Mouse (Mus musculus) induced T-regulatory cell, adult 2 months (primary cell): ENCODE measurements around the gene Nav3.
A peak's percentile ranks its signal among the peaks of the same experiment; 100 is the strongest.

ENCODE experiments used
- DNase-seq: peaks from one replicate; pipeline ENCODE4 v3.0.0-alpha.2; 2012; ENCODE audit warnings: low read depth

Gene Nav3

DNA sequence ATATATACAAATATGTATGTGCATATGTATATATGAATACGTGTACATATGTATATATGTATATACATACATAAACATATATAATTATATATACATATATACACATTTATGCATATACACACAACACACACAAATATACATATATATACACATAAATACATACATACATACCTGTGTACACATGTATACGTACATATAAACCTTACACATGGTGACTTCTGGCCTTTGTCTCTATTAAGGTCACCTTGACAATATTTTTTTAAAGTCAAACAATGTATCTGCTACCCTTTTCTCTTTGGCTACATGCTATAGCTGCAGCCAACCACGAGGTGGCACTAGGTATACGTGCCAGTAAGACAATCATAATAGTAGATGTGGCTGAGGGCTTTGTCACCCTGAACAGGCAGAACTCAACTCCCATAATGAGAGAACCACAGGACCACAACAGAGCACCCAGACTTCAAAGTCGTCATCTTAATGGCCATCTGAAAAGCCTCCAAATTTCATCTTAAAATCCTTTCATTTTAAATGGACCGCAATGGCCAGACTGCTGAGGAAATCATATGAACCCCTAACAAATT lies 535.3 kb downstream of the Nav3 start:
- peak; percentile 12 for DNase-seq

DNA sequence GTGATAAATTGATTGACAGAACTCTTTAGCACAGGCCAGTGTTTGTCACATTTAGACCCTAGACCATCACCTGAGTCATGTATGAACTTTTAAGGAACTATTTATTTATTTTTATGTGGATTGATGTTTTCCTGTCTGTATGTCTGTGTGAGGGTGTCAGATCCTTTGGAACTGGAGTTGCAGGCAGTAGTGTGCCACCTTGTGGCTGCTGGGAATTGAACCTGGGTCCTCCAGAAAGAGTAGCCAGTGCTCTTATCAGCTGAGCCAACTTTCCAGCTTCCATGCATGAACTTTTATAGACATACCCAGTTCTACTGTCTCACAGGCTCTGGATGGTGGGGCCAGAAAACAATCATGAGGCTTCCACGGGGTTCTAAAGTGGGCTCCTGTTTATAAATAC lies 536.5 kb downstream of the Nav3 start:
- DNase-seq: no peak

DNA sequence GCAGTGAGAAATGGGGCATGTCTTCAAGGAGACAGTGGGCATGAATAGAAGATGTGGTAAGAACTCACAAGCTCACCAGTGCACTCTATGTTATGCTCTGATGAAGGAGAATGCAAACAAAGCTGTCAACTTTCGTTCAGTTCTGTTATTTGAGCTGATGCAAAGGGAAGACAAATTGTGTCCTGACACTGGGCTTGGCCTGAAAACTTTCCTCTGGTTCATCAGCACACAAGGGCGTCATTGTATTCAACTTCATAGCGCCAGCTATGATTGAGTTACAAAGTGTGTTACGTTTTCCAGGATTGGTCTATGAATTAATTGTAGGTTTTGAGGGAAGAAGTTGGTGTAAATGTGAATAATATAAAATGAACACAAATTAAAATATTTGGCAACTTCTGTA lies 548.8 kb downstream of the Nav3 start:
- no peak for DNase-seq

DNA sequence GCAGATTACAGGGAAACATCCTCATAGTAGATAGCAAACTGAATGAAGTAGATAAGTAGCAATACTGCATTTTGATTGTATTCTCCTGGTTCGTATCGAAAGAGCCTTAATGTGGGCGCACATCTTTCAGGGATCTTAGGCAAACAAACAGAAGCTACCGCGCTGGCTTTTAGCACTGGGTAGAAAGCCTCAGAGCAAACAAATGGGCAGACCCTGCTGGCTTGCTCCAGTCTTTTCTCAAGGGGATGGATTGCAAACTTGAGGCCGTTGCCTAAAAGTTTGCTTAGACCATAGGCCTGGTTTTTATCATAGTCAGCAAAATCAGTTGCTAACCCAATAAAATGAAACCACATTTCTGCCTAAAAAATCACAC lies 549.6 kb downstream of the Nav3 start:
- DNase-seq: no peak

DNA sequence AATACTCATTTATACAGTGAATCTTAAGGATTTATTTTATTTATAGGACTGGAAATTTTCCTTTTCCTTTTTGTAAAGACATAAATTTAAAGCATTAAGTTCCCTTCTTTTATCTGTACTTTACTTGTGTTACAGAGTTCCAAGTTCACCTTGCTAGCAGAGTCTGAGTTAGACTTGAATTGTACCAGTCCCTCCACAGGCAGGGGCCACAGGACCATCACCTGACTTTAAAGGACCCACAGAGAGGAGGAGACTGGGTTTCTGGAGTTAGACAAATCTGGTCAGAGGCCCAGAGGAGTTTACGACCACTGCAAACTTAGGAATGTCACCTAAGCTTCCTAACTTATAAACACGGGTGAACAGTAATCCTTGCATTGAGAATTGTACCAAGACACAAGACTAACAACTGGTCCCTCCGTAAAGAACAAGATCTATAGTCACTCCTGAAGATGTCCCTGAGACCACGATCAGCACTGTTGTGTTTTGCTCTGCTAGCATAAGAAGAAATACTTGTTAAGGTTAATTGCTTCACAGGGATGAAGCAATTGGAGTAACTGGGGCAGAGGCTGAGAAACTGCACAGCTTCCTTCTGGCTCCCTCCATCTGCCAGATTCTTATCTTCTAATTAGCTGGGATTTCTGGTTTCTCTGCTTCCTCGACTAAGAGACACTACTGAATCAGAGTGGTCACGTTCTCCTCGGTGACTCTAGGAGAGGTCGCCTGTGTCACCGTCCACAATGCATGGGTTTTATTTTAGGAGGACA lies 550.2 kb downstream of the Nav3 start:
- no peak for DNase-seq

DNA sequence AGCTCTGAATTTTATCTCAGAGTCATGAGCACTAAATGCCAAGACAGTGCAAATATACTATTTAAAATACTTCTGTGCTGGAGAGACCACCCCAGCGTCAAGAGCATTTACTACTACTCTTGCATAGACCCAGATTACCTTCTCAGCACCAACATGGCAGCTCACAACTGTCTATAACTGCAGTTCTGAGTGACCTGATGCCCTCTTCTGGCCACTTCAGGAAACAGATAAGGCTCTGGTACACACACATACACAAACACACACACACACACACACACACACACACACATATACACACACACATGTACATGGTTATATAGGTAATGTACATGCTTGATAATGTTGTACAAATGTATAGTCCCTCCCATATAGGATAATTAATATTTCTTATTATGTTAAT lies 551.2 kb downstream of the Nav3 start:
- no peak for DNase-seq

DNA sequence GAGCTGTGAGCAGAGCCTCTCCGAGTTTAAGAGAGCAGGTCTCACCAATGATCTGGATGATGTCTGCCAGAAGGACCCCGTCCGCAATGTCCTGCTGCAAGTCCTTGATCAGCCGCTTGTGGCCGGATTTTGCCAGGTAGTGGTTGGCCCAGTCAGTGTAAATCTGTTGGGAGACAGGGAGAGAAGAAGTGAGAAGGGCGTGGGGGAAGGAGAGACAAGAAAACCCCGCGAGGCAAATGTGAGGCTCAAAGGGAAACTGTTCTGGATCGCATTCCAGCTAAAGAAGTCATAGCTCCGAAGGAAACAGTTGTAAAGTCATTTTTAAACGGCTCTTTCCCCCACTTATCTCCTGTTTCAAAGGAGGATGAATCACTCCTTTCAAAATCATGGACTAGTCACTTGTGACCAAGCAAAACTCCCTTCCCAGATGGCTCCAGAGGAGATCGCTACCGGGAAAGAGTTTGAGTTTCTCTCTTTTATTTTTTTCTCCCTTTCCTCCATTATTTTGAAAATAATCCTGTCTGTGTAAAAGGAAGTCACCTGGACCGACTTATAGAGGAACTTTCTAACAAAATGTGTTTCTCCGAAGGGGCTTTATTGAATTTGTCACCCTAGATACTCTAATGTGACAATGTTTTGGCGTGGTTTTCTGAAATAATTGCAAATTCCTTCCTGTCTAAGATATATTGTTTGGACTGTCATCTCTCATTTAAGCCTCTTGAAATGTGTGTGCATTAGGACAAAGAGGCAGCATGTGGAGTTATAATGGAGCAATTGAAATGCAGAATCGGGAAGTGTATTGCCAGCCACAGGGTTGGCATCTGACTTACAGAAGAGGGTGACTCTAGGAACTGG lies 552.1 kb downstream of the Nav3 start:
- no peak for DNase-seq

DNA sequence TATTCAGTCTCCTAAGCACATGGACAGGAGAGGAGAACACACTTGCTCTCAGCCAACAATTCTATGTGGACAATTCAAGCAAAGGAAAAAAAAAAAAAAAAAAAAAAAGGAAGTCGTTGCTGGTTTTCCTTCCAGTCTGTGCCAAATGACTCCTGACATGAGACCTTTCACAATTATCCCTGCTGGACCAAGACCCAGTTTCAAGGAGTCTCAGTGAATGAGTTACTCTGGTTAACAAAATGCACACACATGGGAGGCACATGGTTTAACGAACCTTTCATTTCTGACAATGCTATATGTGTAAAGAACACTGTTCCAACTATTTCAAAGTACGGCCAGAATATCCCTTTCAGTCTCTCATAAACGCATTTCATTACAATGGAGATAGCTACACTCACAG lies 552.8 kb downstream of the Nav3 start:
- no peak for DNase-seq

DNA sequence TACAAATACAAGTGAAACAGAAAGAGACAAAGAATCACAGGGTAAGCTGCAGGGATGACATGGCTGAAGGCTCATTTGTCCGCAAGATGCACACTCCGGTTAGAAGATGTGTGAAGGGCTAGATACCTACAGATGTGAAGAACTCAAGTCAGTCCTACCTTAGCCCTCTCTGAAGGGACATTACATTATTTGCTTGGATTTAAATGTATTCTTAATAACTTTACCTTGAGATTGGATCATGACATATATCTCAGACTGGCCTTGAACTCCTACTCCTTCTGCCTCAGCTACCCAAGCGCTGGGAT lies 566.9 kb downstream of the Nav3 start:
- no peak for DNase-seq

DNA sequence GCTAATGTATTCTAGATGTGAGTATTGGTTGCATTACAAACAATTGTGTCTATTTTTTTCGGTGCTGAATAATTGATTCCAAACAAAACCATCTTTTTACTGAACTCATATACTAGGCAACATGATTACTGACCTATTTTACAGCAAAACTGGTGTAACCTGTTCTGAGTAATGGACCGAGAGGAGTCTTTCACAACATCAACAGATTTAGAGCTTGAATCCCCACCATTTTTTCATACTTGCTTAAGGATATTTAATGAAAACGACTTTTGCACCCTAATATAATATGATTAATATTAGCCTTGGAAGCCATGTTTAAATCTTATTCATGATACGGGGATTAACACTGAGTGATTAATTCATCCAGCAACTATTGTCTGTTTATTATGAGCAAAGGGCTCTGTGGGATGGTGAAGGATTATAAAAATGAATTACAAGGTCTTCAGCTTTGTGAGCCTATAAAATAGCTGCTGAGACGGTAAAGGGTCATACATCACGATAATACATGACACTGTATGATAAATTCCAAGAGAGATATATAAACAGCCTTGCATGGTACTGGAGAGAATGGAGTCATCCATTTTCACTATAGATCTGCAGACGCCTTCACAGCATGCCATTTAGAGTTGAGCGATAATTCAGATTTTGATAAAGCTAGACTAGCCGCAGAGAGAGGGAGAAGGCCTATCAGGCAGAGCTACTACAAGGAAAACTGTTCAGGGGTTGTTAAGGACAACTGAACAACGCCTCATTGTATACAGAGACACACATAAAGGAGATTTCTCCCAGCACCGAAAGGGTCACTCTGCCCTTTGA lies 567.4 kb downstream of the Nav3 start:
- DNase-seq: no peak

DNA sequence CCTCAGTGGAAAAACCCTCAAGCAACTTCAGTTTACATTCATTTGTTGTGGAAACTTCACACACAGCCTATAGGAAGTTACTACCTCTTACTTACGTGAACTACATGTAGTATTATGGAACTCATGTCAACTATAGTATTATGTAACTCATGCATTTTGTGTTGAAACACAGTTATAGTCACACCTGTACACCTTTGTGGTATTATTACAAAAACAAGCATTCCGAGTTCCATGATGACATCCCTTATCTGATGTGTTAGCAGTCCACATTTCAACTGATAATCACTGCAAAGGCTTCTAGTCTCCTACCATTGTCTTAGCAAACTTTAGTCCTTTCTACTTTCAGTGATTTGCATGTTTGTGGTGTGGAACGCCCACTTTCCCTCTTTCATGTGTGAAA lies 568.8 kb downstream of the Nav3 start:
- no peak for DNase-seq

DNA sequence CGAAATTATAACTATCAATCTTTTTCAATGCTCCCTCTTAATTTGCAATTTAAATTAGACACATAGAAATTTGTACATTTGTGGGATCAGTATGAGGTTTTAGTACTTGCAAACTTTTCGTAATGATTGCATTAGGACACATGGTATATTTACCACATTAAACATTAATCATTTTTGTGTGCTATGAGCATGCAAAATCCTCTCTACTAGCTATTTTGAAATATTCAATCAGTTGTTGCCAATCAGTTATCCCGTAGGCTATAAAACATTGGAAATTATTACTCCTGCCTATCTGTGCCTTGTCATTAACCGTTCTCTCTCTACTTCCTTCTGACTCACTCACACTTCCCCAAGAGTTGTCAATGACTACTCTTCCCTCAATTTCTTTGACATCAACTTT lies 579.9 kb downstream of the Nav3 start:
- no peak for DNase-seq

DNA sequence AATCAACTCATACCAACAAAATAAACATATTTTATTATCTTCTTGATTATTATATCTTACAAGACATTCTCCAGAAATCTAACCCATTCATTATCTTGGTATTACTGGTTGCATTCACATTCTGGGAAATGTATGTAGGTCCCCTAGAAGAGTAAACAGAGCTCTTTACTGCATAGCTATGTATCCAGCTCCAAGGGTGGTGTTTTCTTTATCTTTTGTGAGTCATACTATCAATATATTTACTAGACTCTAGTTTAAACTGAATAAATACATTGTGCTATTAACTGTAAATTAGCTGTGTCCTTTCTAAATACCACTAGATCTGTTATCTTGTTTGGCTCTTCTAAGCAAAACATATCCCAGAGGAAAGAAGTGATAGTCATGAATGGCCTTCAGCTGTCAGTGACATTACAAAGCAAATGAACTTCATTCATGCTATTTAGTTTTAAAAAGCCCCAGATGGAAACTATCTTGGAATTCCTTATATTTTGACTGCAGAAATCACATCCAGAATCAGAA lies 580.6 kb downstream of the Nav3 start:
- no peak for DNase-seq

DNA sequence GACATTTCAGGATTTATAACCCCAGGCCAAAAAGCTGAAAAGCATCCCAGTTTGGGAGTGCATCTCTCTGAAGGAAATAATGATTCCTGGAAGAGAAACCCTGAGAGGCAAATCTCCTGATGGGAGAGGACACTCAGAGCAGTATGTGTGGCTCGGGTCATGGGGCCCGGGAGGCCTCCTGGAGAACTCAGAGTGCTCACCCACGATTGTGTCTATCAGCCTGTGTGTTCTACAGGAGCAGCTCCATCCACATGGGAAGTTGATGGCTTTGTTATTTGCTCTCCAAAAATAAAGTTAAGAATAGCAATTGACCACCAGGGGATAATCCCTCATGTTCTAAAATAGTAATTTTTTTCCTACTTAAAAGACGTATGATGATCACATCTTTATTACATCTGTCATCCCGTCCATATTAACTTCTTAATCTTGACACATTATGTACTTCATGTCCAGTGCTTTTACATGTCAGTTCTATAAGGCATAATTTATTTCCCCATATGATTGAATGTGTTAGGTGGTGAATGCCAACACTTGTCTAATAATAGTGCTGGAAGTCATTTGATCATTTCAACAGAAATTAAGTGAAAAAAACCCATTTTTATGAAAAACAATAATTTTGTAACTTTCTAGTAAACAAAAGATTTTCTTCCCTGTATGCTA lies 581.2 kb downstream of the Nav3 start:
- no peak for DNase-seq

DNA sequence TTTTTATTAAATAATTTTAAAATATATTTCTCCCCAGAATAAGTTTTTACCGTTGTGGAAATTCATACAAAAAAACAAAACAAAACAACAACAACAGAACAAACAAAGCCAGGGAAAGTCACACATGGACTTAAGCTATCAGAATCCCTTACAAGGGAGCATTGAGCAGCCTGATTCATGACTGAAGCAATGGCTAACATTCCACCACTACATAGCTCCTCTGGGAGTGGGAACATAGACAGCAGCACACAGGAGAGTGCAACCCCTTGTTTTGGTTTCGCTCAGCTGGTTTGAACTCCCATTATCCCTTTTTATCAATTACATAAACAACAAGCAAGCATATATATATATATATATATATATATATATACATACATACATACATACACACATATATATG lies 589.9 kb downstream of the Nav3 start:
- no peak for DNase-seq

DNA sequence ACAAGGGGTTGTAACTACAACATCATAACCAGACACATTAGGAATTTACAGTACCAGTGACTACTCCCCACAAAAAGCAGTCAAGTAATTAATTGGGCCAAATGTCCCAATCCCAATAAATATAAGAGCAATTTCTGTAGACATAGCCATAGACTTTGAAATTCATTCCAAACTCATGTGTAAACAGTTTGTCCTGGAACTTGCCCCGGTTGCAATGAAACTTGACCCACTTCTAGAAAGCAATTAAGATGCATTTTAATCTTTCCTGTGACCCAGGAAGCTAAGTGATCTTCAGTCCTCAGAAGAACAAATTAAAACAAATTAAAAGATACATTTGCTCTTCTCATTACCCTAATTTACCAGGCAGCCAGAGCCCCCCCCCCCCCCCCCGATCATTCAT lies 590.6 kb downstream of the Nav3 start:
- DNase-seq: no peak

DNA sequence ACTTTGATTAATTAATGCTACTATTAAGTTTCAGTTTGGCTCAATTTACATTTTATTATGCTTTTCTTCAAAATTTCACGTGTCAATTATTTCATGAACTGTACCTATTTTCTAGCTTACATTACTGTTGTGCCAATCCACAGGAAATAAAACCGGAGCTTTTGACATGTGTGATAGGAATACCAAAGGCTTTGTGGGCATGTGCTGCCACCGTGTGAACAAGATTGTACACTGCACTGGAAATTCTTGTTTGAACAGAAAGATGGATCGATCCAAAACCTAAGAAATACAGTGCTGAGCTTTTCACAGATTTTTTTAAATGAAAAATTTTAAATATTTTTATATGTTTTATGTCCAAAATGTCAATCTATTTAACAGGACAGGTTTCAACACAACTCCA lies 591.3 kb downstream of the Nav3 start:
- no peak for DNase-seq

DNA sequence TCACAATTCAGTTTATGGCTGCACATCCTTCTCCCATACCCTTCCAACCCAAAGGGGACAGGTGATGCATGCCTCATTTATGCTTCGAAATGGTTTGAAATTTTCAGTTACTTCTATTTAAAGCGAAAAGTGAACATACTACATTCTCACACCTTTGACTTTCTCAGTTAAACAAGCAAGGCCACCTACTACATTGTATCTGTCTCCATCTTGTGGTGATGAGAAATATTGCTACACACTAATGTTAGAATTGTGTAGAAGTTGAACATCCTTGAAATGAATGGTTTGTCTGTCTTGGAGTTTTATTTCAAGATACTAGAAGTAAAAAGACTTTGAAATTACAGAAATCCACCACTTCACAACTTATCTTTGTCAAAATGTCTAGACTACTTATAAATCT lies 594.7 kb downstream of the Nav3 start:
- peak; percentile 1 for DNase-seq

DNA sequence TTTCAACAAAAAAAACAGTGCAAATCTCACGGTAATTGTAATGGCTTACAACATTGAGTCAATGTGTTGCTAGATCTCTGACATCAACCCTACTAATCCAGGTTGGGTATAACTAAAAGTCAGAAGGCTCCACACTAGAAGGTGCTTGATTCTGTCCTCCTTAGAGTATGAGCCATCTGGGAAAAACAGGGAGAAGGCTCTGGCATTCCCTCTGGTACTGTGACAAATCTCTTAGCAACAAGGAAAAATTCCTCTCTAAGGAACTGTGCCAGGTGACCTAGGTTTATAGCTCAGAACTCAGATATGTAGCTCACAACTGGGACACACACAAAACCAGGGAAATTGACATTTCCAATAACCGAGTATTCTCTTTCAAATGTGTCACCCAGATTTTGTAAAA lies 597.4 kb downstream of the Nav3 start:
- DNase-seq: no peak

DNA sequence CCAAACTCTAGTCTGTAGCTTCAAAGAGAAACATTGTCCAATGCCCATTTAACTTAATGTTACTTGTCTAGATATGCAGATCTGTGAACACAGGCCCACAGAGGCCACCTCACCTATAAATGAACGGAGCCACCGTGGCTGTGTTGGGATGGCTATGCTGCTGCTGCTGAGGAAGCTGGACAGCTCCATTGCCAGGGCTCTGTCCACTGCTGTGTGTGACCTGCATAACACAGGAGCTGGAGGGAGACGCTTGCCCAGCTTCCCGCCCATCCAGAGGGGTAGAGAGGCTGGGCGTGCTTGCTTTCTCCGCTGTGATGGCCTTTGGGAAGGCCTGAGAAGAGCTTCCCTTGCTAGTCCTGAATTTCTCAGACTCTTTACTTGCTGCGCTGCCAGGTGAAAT lies 603.6 kb downstream of the Nav3 start:
- no peak for DNase-seq

DNA sequence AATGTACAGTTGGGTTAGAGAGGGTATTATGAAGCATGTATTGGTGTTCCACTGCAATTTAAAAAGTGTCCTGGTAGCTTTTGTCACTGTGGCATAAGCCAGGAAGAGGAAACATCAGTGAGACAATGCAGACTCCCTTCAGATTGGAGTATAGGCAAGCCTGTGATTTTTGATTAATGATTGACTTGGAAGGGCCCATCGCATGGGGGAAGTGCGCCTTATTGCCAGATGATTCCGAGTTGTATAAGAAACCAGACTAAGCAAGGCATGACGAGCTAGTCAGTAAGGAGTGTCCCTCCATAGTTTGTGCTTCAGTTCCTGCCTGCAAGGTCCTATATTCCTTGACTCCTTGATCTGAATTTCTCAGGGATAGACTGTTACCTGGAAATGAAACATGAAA lies 608.4 kb downstream of the Nav3 start:
- no peak for DNase-seq

DNA sequence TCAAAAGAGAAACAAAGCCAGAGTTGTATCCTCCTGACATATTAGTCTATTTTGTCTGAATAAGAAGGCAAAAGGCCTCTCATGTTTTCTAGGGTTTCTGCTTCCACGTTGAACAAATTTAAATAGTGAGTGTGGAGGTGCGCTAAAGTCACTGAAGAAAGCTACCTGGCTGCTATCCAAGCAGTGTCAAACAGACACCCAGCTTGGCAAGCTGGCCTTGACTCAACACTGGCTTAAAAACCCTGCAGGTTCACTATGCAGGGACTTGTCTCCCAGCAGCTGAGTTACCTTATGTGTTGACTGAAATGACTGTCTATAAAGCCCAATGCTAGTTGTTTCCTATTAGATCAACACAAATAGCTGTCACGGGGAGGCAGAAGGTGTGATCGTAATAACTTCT lies 612.3 kb downstream of the Nav3 start:
- DNase-seq: no peak
